Mouse (Mus musculus) left cerebral cortex, postnatal 25 days (tissue): Measurements from ENCODE around the gene Dap. TPM values are rescaled to one million over a fixed set of nuclear protein-coding genes. Genes with fewer than 3 reads are reported as not detected.

Experiments used
- DNase-seq, 2 experiments: peaks; one replicate each; pipeline ENCODE4 v3.0.0; 2022; ENCODE audit warnings: low spot score in 2 of 2, mixed read lengths in 1 of 2
- intact Hi-C: fragments of 180-260 bp; cut with DNase I; formaldehyde crosslinking; loops from one replicate; pipeline ENCODE4 v1.15.1; 2025
- total RNA-seq, 2 experiments: library from RNA; stranded (reverse); gene quantifications; 2 replicates each; pipeline ENCODE4 v1.2.3; 2021

Gene Dap
- total RNA-seq, 2 experiments from 2014 or later: 6.8 to 7.6 TPM

- no peak for DNase-seq
- intact Hi-C loops: no loop called here
These were observed 12.4 kb downstream of the Dap start for GRCm38 (mm10) chr15:31236549-31236907.

- intact Hi-C loops: no loop called here
These were observed 13.3 kb downstream of the Dap start for GRCm38 (mm10) chr15:31237368-31237767.

GRCm38 (mm10) chr15:31237898-31238297, 13.8 kb downstream of the Dap start:
- no peak for DNase-seq

More at GRCm38 (mm10) chr15:31237368-31237767, 13.3 kb downstream of the Dap start:
- DNase-seq: no peak

GRCm38 (mm10) chr15:31238611-31239010, 14.5 kb downstream of the Dap start:
- intact Hi-C loops: no loop called here

More at GRCm38 (mm10) chr15:31237898-31238297, 13.8 kb downstream of the Dap start:
- intact Hi-C loops: no loop called here

GRCm38 (mm10) chr15:31239713-31240112, 15.6 kb downstream of the Dap start:
- DNase-seq: no peak
- intact Hi-C loops: no loop called here

More at GRCm38 (mm10) chr15:31238611-31239010, 14.5 kb downstream of the Dap start:
- DNase-seq: no peak

- DNase-seq: no peak
- intact Hi-C loops: no loop called here
These were observed 16.1 kb downstream of the Dap start for GRCm38 (mm10) chr15:31240181-31240580.

GRCm38 (mm10) chr15:31243260-31243659, 19.1 kb downstream of the Dap start:
- intact Hi-C loops: no loop called here

GRCm38 (mm10) chr15:31244696-31245445, 20.8 kb downstream of the Dap start:
- intact Hi-C loops: no loop called here
- no peak for DNase-seq

More at GRCm38 (mm10) chr15:31243260-31243659, 19.1 kb downstream of the Dap start:
- no peak for DNase-seq

GRCm38 (mm10) chr15:31245934-31246333, 21.8 kb downstream of the Dap start:
- intact Hi-C loops: no loop called here
- DNase-seq: no peak

- intact Hi-C loops: no loop called here
- peak in 1 of 2 experiments; percentile 11 for DNase-seq
These were observed 22.9 kb downstream of the Dap start for GRCm38 (mm10) chr15:31247035-31247434.

GRCm38 (mm10) chr15:31248882-31249281, 24.8 kb downstream of the Dap start:
- intact Hi-C loops: no loop called here
- DNase-seq: no peak

- intact Hi-C loops: no loop called here
- DNase-seq: peak in 1 of 2 experiments; percentile 33
These were observed 25.9 kb downstream of the Dap start for GRCm38 (mm10) chr15:31250027-31250426.

GRCm38 (mm10) chr15:31250676-31251075, 26.6 kb downstream of the Dap start:
- DNase-seq: no peak
- intact Hi-C loops: no loop called here

GRCm38 (mm10) chr15:31251189-31251588, 27.1 kb downstream of the Dap start:
- intact Hi-C loops: no loop called here
- DNase-seq: no peak

- intact Hi-C loops: no loop called here
- no peak for DNase-seq
These were observed 28.6 kb downstream of the Dap start for GRCm38 (mm10) chr15:31252590-31253311.

- intact Hi-C loops: no loop called here
These were observed 29.3 kb downstream of the Dap start for GRCm38 (mm10) chr15:31253380-31253779.

GRCm38 (mm10) chr15:31253963-31254362, 29.8 kb downstream of the Dap start:
- intact Hi-C loops: no loop called here
- no peak for DNase-seq

More at GRCm38 (mm10) chr15:31253380-31253779, 29.3 kb downstream of the Dap start:
- DNase-seq: no peak

GRCm38 (mm10) chr15:31254939-31255535, 30.9 kb downstream of the Dap start:
- intact Hi-C loops: no loop called here

GRCm38 (mm10) chr15:31255762-31256161, 31.6 kb downstream of the Dap start:
- intact Hi-C loops: no loop called here
- DNase-seq: no peak

More at GRCm38 (mm10) chr15:31254939-31255535, 30.9 kb downstream of the Dap start:
- no peak for DNase-seq

- peak in 1 of 2 experiments; percentile 49 for DNase-seq
- intact Hi-C loops: no loop called here
These were observed 33.2 kb downstream of the Dap start for GRCm38 (mm10) chr15:31257329-31257728.
